Mouse (Mus musculus) erythroblast, embryonic 14.5 days (primary cell): ENCODE measurements around the gene Slc28a2.
"Not testable (repeated sequence)": the region's sequence is repeated elsewhere in the genome, so short reads cannot be mapped to it uniquely, and the experiment has no call there.

Experiments
- GATA1 ChIP-seq: IDR thresholded peaks from 2 replicates; pipeline ENCODE4 v1.6.1; 2012; ENCODE audit warnings: low read length, inconsistent platforms, mixed read lengths
- TAL1 ChIP-seq: IDR thresholded peaks from 3 replicates; pipeline ENCODE4 v1.6.1; 2012; ENCODE audit warnings: low read length, inconsistent platforms, mixed read lengths

GRCm38 (mm10) chr2:122485654-122486053 lies 59.4 kb downstream of the Slc28a2 start:
- TF ChIP-seq TAL1, GATA1: not testable (repeated sequence)
